Mouse (Mus musculus) intestine, postnatal 0 days (tissue): ENCODE data around the gene Prdx6. TPM values are rescaled to one million over a fixed set of nuclear protein-coding genes. Genes with fewer than 3 reads are reported as not detected.

Experiments
- ATAC-seq: fragments of 200-750 bp; cut with Nextera tagmentation; 2 replicates; pipeline ENCODE4 v1.8.0; 2017; ENCODE audit warnings: mild to moderate bottlenecking, moderate TSS enrichment, moderate library complexity
- H3K27ac ChIP-seq: fragments of 300-500 bp; sonication (generic); 2 replicates; pipeline ENCODE4 v1.5.1; 2014; ENCODE audit warnings: mild to moderate bottlenecking, low read depth, low read length, moderate library complexity
- H3K27me3 ChIP-seq: fragments of 300-500 bp; sonication (generic); replicated peaks from 2 replicates; pipeline ENCODE4 v1.6.1; 2014; ENCODE audit warnings: low read length, mixed read lengths; ENCODE audit not compliant: control insufficient read depth, insufficient read depth
- H3K36me3 ChIP-seq: fragments of 300-500 bp; sonication (generic); 2 replicates; pipeline ENCODE4 v1.6.1; 2014; ENCODE audit warnings: mild to moderate bottlenecking, moderate library complexity; ENCODE audit not compliant: control insufficient read depth, insufficient read depth
- H3K4me1 ChIP-seq: fragments of 300-500 bp; sonication (generic); replicated peaks from 2 replicates; pipeline ENCODE4 v1.6.1; 2014; ENCODE audit warnings: antibody characterized with exemption, low read length, mixed read lengths; ENCODE audit not compliant: control insufficient read depth, insufficient read depth
- H3K4me2 ChIP-seq: fragments of 300-500 bp; sonication (generic); replicated peaks from 2 replicates; pipeline ENCODE4 v1.6.1; 2014; ENCODE audit warnings: low read depth, mild to moderate bottlenecking, moderate library complexity
- H3K4me3 ChIP-seq: fragments of 300-500 bp; sonication (generic); 2 replicates; pipeline ENCODE4 v1.5.1; 2014; ENCODE audit warnings: low read depth, low read length
- H3K9ac ChIP-seq: fragments of 300-500 bp; sonication (generic); 2 replicates; pipeline ENCODE4 v1.6.1; 2014; ENCODE audit warnings: mild to moderate bottlenecking, low read depth, low read length
- H3K9me3 ChIP-seq: fragments of 300-500 bp; sonication (generic); 2 replicates; pipeline ENCODE4 v1.6.1; 2016; ENCODE audit warnings: mixed run types; ENCODE audit not compliant: control insufficient read depth
- CTCF ChIP-seq: sonication (generic); IDR thresholded peaks from 2 replicates; pipeline ENCODE4 v1.5.1; 2016; ENCODE audit warnings: low read depth, mild to moderate bottlenecking, control low read depth, antibody characterized with exemption, moderate library complexity
- WGBS: fragments of 180-500 bp; shearing (Covaris S2); extraction: QIAGEN DNeasy Blood & Tissue Kit; methylation state at CpG from one replicate; pipeline ENCODE4 v1.1.7; 2014; 5-methylcytosine and 5-hydroxymethylcytosine counted together
- polyA plus RNA-seq: library from polyadenylated mRNA; unstranded; fragments of >200 nt; fragmentation: Nextera tagmentation; extraction: Ambion mirVana; gene quantifications from 2 replicates; pipeline ENCODE4 v1.2.1, GENCODE M21; 2015

Gene Prdx6
- polyA plus RNA-seq, 1 experiment from 2014 or later: 385 TPM

- H3K9me3 ChIP-seq: no peaks in the 10 kb centered on the region
- WGBS: 95% methylated on average over 8 of the region's 8 CpGs
- no peak overlapping the region for H3K9ac ChIP-seq
- ATAC-seq: no peak
- H3K4me1 ChIP-seq: 0 out of 2 replicates have a peak, but pooled peaks cover 2% of the 10 kb centered on the region
- H3K27ac ChIP-seq: no peak overlapping the region
- TF ChIP-seq CTCF: no peak
- no peak overlapping the region for H3K4me3 ChIP-seq
- no peaks in the 10 kb centered on the region for H3K27me3 ChIP-seq
- H3K4me2 ChIP-seq: no peak overlapping the region
- no peaks in the 10 kb centered on the region for H3K36me3 ChIP-seq
These were observed 12.6 kb upstream of the Prdx6 start for GRCm38 (mm10) chr1:161263584-161263983.

GRCm38 (mm10) chr1:161262542-161262941, 11.5 kb upstream of the Prdx6 start:
- Histone ChIP-seq H3K4me1 (no peaks in the 10 kb centered on the region), H3K4me3 (no peak overlapping the region), H3K4me2 (no peak overlapping the region; the same call in 1 of the 2 replicates), H3K27ac (peak overlapping the region; percentile 71), H3K36me3 (no peaks in the 10 kb centered on the region), H3K27me3 (no peaks in the 10 kb centered on the region), H3K9me3 (no peaks in the 10 kb centered on the region), H3K9ac (no peak overlapping the region)
- WGBS: 33% methylated on average over 2 of the region's 2 CpGs
- peak; percentile 88 for ATAC-seq
- no peak for TF ChIP-seq CTCF

GRCm38 (mm10) chr1:161260761-161261160, 9.7 kb upstream of the Prdx6 start:
- no peak overlapping the region for H3K4me3 ChIP-seq
- ATAC-seq: no peak
- no peaks in the 10 kb centered on the region for H3K4me1 ChIP-seq
- 47% methylated on average over 2 of the region's 2 CpGs for WGBS
- H3K36me3 ChIP-seq: no peaks in the 10 kb centered on the region
- TF ChIP-seq CTCF: no peak
- no peaks in the 10 kb centered on the region for H3K9me3 ChIP-seq
- H3K27me3 ChIP-seq: no peaks in the 10 kb centered on the region
- H3K9ac ChIP-seq: no peak overlapping the region
- no peak overlapping the region for H3K4me2 ChIP-seq
- no peak overlapping the region for H3K27ac ChIP-seq

GRCm38 (mm10) chr1:161259142-161259541, 8.1 kb upstream of the Prdx6 start:
- H3K4me1 ChIP-seq: 0 out of 2 replicates have a peak, but pooled peaks cover 3% of the 10 kb centered on the region
- no peak overlapping the region for H3K4me3 ChIP-seq
- no peak overlapping the region for H3K4me2 ChIP-seq
- no peaks in the 10 kb centered on the region for H3K36me3 ChIP-seq
- ATAC-seq: peak; percentile 74
- H3K27me3 ChIP-seq: no peaks in the 10 kb centered on the region
- H3K9me3 ChIP-seq: no peaks in the 10 kb centered on the region
- H3K27ac ChIP-seq: no peak overlapping the region
- WGBS: 31% methylated on average over 5 of the region's 6 CpGs
- no peak for TF ChIP-seq CTCF
- H3K9ac ChIP-seq: no peak overlapping the region

- Histone ChIP-seq H3K36me3 (no peaks in the 10 kb centered on the region), H3K4me2 (no peak overlapping the region), H3K9me3 (no peaks in the 10 kb centered on the region), H3K27ac (no peak overlapping the region), H3K4me1 (0 out of 2 replicates have a peak, but pooled peaks cover 3% of the 10 kb centered on the region), H3K9ac (no peak overlapping the region), H3K4me3 (no peak overlapping the region), H3K27me3 (no peaks in the 10 kb centered on the region)
- no peak for TF ChIP-seq CTCF
- WGBS: 89% methylated on average over 2 of the region's 2 CpGs
- no peak for ATAC-seq
These were observed 7.3 kb upstream of the Prdx6 start for GRCm38 (mm10) chr1:161258331-161258730.

- WGBS: 72% methylated on average over 7 of the region's 7 CpGs
These were observed 5.9 kb upstream of the Prdx6 start for GRCm38 (mm10) chr1:161256918-161257317.

GRCm38 (mm10) chr1:161254361-161254760, 3.3 kb upstream of the Prdx6 start:
- no peak overlapping the region for H3K9ac ChIP-seq
- no peak overlapping the region for H3K4me2 ChIP-seq
- no peaks in the 10 kb centered on the region for H3K9me3 ChIP-seq
- H3K27me3 ChIP-seq: no peaks in the 10 kb centered on the region
- H3K36me3 ChIP-seq: no peaks in the 10 kb centered on the region
- no peak for ATAC-seq
- no peak overlapping the region for H3K27ac ChIP-seq
- peaks cover 5% of the 10 kb centered on the region; the same call in 1 of the 2 replicates for H3K4me1 ChIP-seq
- H3K4me3 ChIP-seq: no peak overlapping the region
- 0 out of 2 replicates have a peak, but pooled peaks have one; percentile 30 for TF ChIP-seq CTCF
- WGBS: 61% methylated on average over 1 of the region's 1 CpGs

More at GRCm38 (mm10) chr1:161256918-161257317, 5.9 kb upstream of the Prdx6 start:
- Histone ChIP-seq H3K4me3 (no peak overlapping the region), H3K9me3 (no peaks in the 10 kb centered on the region), H3K4me1 (0 out of 2 replicates have a peak, but pooled peaks cover 3% of the 10 kb centered on the region), H3K27ac (no peak overlapping the region), H3K9ac (no peak overlapping the region), H3K36me3 (no peaks in the 10 kb centered on the region), H3K4me2 (no peak overlapping the region), H3K27me3 (no peaks in the 10 kb centered on the region)
- no peak for ATAC-seq
- no peak for TF ChIP-seq CTCF
